Mouse (Mus musculus): ENCODE measurements around the gene Bmx.

Gene Bmx

DNA sequence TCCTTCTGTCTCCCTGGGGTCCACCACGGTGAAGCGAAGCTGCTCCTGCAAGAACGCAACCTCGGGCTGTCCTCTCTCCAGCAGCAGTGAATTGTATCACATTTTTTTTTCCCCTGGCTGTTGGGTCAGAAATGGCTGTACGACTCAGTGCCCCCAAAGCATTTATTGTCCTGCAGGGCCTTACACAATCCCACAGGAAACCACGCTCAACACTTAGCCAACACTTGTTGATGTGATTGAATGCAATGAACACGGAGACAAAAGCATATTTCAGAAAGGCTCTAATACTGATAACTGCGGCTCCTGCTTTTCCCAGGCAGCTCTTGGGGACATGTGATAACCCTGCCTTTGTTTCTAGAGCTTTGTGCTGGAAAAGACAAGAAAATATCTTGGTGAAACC lies at the start of gene Bmx:
Bmx (minus strand) TSS at position 137 of the 400 bp plus-strand sequence.
- no peak for DNase-seq (ENCODE audit: low read depth in 2 of 2, low spot score in 2 of 2)

- no peak for DNase-seq (ENCODE audit: low read depth in 2 of 2, low spot score in 2 of 2)
Measured at GRCm38 (mm10) chrX:164306250-164306649, 48.3 kb upstream of the Bmx start.

DNA sequence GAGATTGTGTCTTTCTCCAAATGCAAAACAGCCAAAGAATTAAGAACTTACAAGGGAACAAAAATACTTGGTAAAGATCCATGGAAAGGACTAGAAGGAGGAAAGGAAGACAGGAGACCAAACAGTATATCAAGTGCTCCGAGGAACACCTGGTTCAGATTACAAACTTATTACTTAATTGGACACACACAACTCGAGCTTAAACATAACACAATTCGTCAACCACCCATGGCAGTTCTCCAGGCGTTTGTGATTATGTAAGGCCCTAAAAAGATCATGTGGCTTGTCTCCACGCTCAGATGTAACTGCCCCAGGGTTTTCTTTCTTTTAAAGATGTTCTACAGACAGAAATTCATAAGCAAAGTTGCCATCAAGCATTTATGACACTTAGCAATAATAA lies 33.2 kb upstream of the Bmx start:
- DNase-seq (ENCODE audit: low read depth in 2 of 2, low spot score in 2 of 2) = no peak

DNA sequence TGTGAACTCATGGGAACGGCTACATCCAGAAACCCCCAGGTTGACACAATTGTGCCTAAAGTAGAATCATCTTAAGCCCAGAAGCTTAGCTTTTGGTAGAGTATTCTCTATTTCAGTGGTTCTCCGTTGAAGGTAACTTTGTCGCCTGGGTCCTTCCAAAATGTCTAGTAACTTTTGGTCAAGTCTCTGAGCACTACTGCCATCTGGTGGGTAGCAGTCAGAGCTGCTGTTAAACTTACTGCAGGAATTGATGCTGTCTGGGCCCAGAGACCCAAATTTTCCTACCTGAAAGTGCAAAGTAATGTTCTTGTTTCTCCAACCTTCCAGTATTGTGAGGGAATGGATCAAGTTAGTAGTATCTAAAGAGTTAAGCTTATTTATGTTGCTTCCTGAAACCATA lies 29.1 kb upstream of the Bmx start:
- no peak for DNase-seq (ENCODE audit: low read depth in 2 of 2, low spot score in 2 of 2)

GRCm38 (mm10) chrX:164283808-164284207 lies 25.8 kb upstream of the Bmx start:
- DNase-seq (ENCODE audit: low read depth in 2 of 2, low spot score in 2 of 2) = no peak

GRCm38 (mm10) chrX:164280918-164281647 lies 23.1 kb upstream of the Bmx start:
- DNase-seq (ENCODE audit: low read depth in 2 of 2, low spot score in 2 of 2) = no peak

DNA sequence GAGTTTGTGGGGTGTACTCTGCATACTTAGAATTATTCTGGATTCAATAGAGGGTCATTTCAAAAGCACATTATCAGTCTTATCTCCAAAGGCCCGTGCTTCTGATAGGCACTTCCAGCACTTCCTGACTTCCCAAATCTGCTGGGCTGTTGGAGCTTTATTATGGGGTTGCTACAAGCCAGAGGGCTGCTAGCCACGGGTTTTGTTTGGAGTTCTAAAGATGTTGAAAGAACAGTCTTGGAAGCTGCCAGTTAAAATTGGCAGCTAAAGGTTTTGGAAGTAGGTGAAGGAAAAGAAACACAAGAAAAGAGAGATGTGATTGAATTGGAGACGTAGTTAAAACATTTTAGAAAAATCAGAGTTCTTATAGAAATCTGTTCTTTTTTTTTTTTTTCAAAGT lies 17.5 kb upstream of the Bmx start:
- DNase-seq (ENCODE audit: low read depth in 2 of 2, low spot score in 2 of 2) = no peak

DNA sequence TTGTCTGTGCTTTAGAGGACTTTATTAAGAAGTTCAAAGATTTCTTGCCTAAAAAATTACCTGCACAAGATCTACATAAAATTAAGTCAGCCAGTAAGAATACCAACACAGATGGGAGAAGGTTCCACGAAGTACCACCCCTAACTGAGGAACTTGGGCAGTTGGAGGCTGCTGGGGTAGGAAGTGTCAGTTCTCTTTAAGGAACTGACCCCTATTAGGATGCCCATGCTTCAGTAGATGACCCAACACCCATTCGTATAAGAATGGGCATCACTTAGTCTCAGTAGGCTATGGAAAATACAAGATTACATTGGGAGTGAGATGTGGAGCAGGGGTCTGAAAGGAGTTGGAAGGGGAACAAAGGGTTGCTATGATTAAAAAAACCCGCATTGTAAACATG lies 12.6 kb upstream of the Bmx start:
- DNase-seq (ENCODE audit: low read depth in 2 of 2, low spot score in 2 of 2) = no peak

DNA sequence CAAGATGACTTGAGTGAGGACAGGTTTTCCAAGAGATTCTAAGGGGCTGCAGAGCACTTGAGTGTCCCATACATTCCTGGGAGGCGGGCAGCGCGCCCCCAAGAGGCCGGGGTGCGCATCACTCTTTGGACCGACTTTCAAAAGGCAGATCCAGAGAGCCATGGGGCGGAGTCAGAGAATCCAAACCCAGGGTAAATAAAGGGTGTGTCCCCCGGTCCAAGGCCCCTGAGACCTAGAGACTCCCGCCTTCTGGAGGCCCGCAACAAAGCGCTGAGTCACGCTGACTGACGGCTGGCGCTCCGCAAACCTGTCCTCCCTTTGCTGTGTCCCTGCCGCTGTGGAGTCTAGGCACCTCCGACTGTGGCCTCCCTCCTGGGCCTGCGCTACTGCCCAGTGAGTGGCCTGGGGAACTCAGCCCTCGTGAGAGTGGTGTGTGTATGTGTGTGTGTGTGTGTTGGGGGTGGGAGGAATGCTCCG lies 11.3 kb upstream of the Bmx start, which contains the start of gene Pir:
Pir (plus strand) TSS at position 87 of the 477 bp plus-strand sequence.
- no peak for DNase-seq (ENCODE audit: low read depth in 2 of 2, low spot score in 2 of 2)

- DNase-seq (ENCODE audit: low read depth in 2 of 2, low spot score in 2 of 2) = no peak
Measured at GRCm38 (mm10) chrX:164264861-164265260, 6.9 kb upstream of the Bmx start.

GRCm38 (mm10) chrX:164262286-164262685 lies 4.3 kb upstream of the Bmx start:
- no peak for DNase-seq (ENCODE audit: low read depth in 2 of 2, low spot score in 2 of 2)

GRCm38 (mm10) chrX:164258662-164259061 lies 669 bp upstream of the Bmx start:
- DNase-seq (ENCODE audit: low read depth in 2 of 2, low spot score in 2 of 2) = no peak

DNA sequence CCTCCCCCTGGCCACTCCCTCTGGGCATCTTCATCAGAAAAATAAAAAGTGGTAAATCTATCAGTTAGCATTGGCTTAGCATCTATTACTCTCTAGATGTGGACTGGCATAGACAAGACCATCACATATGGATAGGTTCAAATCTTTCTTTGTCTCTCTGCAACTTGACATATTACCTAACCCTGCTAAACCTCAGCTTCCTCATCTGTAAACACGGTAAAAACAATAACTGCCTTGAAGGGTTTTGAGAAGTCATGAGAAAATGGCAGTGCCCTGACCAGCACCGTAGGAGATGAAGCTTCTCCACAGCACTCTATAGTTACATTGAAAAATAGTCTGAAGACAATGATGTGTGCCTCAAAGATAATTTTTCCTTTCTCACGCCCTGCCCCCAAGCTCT lies 1.5 kb downstream of the Bmx start:
- no peak for DNase-seq (ENCODE audit: low read depth in 2 of 2, low spot score in 2 of 2)

GRCm38 (mm10) chrX:164246722-164247121 lies 11.3 kb downstream of the Bmx start:
- DNase-seq (ENCODE audit: low read depth in 2 of 2, low spot score in 2 of 2) = no peak

DNA sequence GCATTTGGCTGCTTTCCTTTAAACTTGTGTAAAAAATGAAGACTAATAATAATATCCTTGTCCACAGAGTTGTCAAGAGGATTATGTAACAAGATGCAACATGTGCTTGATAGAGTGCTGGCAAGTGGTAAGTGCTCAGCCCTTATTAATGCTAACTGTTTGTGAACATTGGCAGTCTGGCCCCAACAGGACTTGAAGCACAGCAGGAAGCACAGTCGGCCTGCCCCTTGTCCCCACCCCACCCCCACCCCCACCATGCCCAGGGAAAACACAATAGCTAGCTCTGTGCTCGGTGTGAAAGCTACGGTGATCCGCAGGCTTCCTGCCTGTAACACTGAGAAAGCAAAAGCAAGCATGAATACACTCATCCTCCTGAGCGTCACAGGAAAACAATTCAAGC lies 12.3 kb downstream of the Bmx start:
- DNase-seq (ENCODE audit: low read depth in 2 of 2, low spot score in 2 of 2) = no peak

DNA sequence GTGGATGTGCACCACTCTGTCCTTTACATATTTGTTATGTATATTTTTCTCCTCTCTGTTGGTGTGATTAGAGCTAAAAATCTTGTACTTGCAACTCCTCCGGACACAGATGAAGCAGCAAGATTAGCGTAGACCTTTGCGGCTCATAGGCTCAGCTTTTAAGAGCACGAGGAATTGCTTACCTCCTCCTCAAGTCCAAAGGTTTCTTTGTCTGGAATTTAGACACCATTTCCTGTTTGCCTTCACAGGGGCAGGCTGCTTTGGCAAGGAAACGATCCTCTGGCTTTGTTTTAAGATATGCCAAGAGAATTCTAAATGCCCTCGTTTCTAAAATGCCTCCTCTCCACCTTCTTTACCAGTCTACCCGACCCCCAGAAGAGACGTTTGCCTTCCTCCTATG lies 24.6 kb downstream of the Bmx start:
- DNase-seq (ENCODE audit: low read depth in 2 of 2, low spot score in 2 of 2) = no peak

DNA sequence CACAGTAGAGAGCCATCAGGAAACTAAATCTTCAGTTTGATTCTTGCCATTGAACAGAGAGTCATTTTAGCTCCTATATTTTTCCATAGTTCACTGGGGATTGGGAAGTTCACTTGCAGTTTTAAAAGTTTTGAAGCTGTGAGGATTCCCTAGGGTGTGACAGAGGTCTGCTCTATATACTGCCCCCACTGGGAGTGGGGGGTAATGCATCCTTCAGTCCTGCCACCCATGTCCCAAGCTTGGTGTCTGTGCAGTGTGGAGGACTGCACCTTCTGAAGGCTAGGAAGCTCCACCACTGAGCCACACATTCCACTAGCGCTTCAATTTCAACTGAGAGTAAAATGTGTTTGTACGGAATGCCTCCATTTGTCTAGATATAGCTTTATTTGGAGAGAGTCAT lies 36.0 kb downstream of the Bmx start:
- peak in 1 of 2 experiments; percentile 4 for DNase-seq (ENCODE audit: low read depth in 2 of 2, low spot score in 2 of 2)

DNA sequence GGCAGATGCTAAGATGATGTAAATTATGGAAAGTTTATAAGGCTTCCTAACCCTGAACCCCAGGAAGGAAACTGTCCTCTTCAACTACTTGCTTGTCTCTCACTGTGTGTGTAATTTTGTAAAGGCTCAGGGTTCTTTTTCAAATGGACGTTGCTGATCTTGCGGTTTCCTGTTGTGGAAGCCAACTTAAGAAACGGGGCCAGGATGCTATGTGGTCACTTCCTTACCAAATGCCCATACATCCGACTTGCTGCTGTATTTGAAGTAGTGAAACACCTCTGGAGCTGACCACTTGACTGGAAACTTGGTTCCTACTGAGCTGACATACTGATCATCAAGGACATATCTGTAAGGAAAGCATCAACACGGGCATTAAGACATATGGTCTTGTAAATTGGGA lies 57.4 kb downstream of the Bmx start:
- DNase-seq (ENCODE audit: low read depth in 2 of 2, low spot score in 2 of 2) = no peak

GRCm38 (mm10) chrX:164197679-164198078 lies 60.3 kb downstream of the Bmx start:
- DNase-seq (ENCODE audit: low read depth in 2 of 2, low spot score in 2 of 2) = no peak

DNA sequence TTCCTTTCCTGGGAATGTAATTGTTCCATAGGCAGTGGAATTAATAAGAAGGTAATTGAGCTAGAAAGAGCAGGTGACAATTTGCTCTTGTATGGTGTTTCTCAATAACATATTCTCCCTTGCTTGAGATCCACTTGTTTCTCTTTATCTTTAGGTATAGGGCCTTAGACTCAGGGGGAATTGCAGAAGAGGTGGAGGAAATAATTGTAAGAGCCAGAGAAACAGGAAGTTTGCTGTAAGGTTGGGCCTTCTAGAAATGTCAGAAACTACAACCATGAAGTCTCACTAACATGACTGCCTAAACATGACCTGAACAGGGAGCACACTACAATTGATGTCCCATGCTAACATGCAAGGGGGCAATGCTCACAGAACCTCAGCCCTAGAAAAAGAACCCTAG lies 68.1 kb downstream of the Bmx start:
- DNase-seq (ENCODE audit: low read depth in 2 of 2, low spot score in 2 of 2) = no peak

- peak; percentile 17 to 25 for DNase-seq (ENCODE audit: low read depth in 2 of 2, low spot score in 2 of 2)
Measured at GRCm38 (mm10) chrX:164183844-164184243, 74.1 kb downstream of the Bmx start.

DNA sequence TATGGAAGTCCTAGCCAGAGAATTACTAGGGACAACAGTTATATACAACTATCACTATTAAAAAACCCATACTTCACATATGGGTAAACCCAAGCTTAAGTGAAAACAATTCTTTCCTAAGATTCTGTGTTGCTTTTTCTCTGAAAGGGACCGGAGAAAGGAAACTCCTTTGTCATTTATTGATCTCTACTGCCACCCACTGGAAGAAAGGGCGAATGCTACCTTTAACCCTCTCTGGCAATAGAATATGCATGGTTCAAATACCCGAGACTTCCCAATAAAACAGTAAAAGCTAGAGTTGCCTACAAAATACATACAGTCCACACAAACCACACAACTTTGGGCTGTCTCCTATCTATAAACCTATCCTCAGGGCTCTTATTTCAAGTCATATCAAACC lies 78.2 kb downstream of the Bmx start:
- peak in 1 of 2 experiments; percentile 19 for DNase-seq (ENCODE audit: low read depth in 2 of 2, low spot score in 2 of 2)

DNA sequence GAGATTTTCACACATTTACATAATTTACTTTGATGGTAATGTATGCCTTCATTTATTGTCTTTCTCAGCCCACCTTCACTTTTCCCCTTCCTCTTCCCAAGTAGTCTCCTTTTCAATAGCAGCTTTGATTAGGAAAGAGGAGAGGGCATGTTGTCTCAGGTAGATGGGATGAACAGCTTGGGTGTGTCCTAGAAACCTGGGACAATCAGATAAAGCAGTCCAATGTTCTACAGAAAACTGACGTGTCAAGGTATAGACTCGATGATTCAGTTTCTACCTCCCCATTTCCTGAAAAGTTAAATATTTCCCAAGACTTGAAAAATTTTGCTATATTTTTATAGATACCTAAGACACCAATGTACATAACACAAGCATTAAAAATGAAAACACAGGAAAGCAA lies 79.1 kb downstream of the Bmx start:
- no peak for DNase-seq (ENCODE audit: low read depth in 2 of 2, low spot score in 2 of 2)
